Mouse (Mus musculus) right cerebral cortex, adult 2 months (tissue): ENCODE measurements around the gene Gm14226.
"Not testable (repeated sequence)": the region's sequence is repeated elsewhere in the genome, so short reads cannot be mapped to it uniquely, and the experiment has no call there.

Experiments used
- DNase-seq, 2 experiments: peaks; one replicate each; pipeline ENCODE4 v3.0.0; 2021 to 2022; ENCODE audit warnings: low spot score in 2 of 2

The Gm14226 gene

GRCm38 (mm10) chr2:155047452-155048178, 29.5 kb downstream of the Gm14226 start:
- no peak for DNase-seq

DNA sequence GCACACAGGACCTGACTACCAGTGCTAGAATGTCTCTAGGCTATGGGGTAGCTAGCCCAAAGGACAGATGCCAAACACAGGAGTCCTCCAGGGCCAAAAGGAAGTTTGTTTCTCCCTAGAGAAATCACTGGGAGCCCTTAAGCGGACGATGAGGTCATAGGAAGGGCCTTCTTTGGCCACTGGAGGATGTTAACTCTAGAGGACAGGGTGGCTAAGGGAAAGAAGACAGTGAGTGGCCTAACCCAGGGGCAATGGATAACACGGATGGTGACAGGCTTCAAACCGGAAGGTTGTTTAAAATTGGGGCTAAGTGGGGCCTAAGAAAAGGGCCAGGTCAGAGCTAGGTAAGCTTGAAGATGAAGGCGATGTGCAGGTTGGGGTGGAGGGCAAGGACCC, 32.0 kb downstream of the Gm14226 start:
- peak; percentile 4 to 7 for DNase-seq

DNA sequence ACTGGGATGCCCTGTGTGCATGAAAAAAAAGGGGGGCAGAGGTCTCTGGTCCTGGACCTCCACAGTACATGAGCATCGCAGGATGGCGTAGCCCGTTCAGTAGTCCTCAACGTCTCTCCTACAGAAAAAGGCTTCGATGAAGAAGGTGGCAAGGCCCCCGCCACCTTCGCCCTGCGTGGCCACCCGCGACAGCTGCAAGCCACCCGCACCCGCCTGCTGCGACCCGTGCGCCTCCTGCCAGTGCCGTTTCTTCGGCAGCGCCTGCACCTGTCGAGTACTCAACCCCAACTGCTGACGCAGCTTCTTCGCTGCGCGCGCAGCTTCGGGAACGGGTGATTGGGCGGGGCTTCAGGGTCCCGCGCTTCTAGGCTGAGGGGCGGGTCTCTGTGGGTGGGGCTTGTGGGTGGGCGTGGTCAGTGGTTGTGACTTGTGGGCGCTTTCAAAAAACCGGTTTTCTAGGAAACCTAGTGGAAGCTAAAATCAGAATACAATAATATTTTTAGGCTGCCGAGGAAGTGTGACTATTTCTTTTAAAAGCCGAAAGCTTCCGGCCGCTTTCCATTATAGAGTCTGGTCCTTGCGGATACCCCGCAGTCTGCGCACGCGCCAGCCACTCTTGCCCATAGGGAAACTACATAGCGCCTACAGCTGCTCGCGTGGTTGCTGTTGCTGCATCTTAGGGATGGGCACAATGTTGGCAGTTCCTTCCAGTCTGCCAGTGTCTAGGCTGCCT, 32.6 kb downstream of the Gm14226 start:
- DNase-seq, result peak; percentile 93 to 94

DNA sequence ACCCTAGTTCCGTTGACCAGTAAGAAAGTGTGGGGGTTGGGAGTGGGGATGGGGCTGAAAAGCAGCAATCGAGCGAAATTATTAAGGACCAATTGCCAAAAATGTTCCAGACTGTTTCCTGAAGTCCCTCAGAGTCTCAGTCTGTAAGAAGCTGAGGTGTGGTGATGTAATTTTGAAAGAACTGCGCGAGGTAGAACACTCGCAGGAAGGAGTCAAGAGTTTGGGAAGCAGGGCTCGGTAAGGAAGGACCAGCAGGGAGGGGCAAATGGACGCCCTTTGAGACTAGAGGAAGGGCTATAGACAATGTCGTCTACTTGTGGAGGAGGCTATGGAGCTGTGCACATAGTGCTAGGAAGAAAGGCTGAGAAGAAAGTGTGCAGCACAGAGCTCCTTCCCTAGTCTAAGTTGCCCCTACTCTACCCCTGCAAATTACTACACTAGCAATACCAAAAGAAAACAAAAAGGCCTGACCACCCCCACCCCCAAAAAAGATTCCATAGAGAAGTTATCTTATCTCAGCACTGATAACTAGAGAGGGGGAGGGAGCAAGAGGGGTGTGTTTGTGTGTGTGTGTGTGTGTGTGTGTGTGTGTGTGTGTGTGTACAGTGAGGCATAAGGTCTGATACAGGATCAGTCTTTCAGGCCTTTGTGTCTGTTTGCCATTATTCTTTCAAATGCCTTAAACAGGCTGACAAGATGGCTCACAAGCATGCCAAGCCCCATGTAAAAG, 33.7 kb downstream of the Gm14226 start:
- no peak for DNase-seq

DNA sequence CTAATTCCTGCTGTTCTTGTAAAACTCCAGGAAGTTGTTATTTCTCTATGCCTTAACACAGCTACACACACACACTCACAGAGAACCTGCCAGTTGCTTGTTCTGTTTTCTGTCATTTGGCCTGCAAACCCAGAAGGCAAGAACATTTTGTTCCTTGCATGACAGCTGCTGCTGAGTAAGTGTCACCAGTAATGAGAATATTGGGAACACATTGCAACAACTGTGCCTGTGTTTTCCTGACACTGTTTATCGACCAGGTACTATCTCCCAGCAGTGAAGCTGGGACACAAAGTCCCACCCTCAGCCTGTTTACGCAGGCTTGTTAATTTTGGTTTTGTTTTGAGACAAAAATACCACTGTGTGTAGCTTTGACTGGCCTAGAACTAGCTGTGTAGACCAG, 34.6 kb downstream of the Gm14226 start:
- DNase-seq, result peak in 1 of 2 experiments; percentile 9

- not testable (repeated sequence) for DNase-seq
Measured at GRCm38 (mm10) chr2:155053512-155053911, 35.4 kb downstream of the Gm14226 start.

- DNase-seq, result no peak
Measured at GRCm38 (mm10) chr2:155054672-155055071, 36.6 kb downstream of the Gm14226 start.

- DNase-seq, result no peak
Measured at GRCm38 (mm10) chr2:155056076-155056578, 38.1 kb downstream of the Gm14226 start.

- no peak for DNase-seq
Measured at GRCm38 (mm10) chr2:155057361-155057760, 39.3 kb downstream of the Gm14226 start.

GRCm38 (mm10) chr2:155071027-155071426, 53.0 kb downstream of the Gm14226 start:
- DNase-seq, result no peak

DNA sequence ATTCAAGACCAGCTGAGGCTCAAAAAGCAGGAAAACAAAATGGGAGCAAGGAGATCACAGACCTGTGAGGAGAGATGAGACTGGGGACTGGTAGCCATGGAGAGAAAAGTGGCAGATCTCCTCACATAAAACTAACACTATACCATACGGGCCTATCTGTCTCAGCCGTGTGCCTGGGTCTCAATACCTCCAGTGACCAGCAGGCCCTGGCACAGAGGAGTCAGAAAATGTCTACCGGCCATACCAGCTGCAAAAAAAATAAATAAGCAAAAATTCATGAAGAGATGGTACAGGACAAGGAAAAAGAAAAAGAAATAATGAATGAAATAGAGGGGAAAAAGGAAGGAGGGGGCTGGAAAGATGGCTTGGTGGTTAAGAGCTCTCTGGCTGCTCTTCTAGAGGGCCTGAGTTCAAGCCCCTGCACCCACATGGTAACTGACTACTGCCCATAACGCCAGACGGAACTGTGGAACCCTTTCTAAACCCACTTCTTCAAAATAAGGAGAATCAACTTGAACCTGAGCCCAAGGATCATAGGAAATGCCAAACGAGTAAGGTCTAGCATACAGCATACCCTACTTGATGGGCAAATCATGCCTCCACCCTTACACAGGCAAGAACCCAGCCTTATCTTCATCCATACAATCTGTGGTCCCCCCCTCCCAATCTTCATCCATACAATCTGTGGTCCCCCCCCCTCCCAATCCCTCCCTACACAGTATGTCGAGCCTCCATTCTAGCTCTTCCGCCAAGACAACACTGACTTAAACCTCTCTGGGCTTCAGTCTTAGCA, 54.5 kb downstream of the Gm14226 start:
- DNase-seq, result no peak

GRCm38 (mm10) chr2:155073347-155073746, 55.3 kb downstream of the Gm14226 start:
- no peak for DNase-seq

- DNase-seq, result peak; percentile 87 to 95
Measured at GRCm38 (mm10) chr2:155073978-155074765, 56.1 kb downstream of the Gm14226 start, which contains the start of gene Ahcy. TSS of gene Ahcy (minus strand) at chr2:155074497.

DNA sequence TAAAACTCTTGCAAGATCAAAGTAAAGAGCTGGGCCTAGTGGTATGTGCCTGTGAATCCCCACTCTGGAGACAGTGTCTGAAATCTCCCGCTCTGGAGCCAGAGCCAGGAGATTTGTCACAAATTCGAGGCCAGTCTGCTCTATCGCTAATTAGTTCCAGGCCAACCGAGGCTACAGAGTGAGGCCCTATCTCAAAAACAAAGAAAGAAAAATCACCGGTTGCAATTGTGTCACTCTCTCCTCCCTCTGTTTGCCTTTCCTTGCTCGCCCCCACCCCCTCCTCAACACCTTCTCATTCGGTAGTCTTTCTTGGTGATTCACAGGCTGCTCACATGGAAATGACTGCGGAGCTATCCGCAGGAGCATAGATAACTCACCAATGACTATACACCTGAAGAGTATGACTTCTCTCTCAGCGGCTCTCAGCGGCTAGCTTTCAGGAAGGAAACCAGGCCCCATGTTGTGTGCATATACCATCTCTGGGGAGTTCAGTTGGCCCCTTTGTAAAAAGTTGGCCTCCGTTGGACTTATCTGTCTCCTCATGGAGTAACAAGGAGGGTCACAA, 56.8 kb downstream of the Gm14226 start:
- peak; percentile 44 to 55 for DNase-seq

GRCm38 (mm10) chr2:155075649-155076048, 57.6 kb downstream of the Gm14226 start:
- no peak for DNase-seq
